Comparison of ENCODE assay signal across 12 mouse cellular contexts in the genomic region with DNA sequence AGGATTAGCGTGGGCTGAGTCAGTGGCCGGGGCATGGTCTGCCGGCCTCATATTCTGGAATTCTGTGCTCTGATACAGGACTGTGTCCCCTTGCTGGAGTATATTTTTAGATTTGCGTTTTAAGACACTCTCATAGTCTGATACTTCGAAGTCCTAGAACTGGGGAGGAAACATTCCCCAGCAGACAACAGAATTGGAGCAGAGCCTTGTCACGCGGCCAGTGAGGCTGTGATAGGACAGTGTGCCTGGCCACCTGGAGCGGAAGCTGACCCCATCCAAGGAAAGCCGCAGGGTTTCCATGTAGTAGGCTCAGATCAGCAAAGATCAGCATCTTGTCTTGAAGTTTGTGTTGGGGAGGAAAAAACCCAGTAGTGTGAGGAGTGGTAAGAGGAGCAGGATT. TPM values are rescaled to one million over a fixed set of nuclear protein-coding genes. Genes with fewer than 3 reads are reported as not detected.
A peak's percentile ranks its signal among the peaks of the same experiment; 100 is the strongest.
DNase-seq lines count a peak whose midpoint lies in the region; ATAC-seq lines count a peak whose summit lies in the region.
"Had no signal": no experiment of that assay in that cellular context is flagged by ENCODE, and none has a peak within 500 bp of the region (broad histone marks: within the 10 kb centered on the region; RNA-seq: fewer than 3 reads in every experiment).

No protein-coding gene starts in this region.

- H3K4me2 ChIP-seq in heart, embryonic 13.5 days, result peak overlapping the region; percentile 16
- H3K4me2 ChIP-seq in forebrain, embryonic 16.5 days (ENCODE audit: low read length), result no peak overlapping the region

- peak; percentile 13 for DNase-seq in ovary, adult 18-20 months (ENCODE audit: low spot score)
- DNase-seq in ovary, postnatal 36 days (ENCODE audit: low spot score), result no peak
- DNase-seq in gastrocnemius, postnatal 25 days, result peak; percentile 60
- DNase-seq in skeletal muscle tissue, adult 2 months (ENCODE audit: low read depth, low spot score), result peak; percentile 43
- no peak for DNase-seq in adrenal gland, postnatal 10 days
- DNase-seq in spleen, adult 12 weeks (ENCODE audit: low spot score), result no peak
- DNase-seq: adrenal gland, adult 2 months; kidney, postnatal 14 days; right cerebral cortex, postnatal 25 days had no signal

- peak overlapping the region; percentile 57 for H3K27ac ChIP-seq in heart, embryonic 13.5 days (replicated peaks)
- H3K27ac ChIP-seq in forebrain, embryonic 16.5 days (ENCODE audit: low read length), result no peak overlapping the region
- H3K27ac ChIP-seq: forebrain, embryonic 10.5 days had no signal

- no peak overlapping the region for H3K4me3 ChIP-seq in heart, embryonic 13.5 days
- H3K4me3 ChIP-seq in forebrain, embryonic 16.5 days (replicated peaks; ENCODE audit: low read length), result no peak overlapping the region
- H3K4me3 ChIP-seq: forebrain, embryonic 10.5 days had no signal

- WGBS in heart, embryonic 13.5 days, result 43% methylated on average over 9 of the region's 9 CpGs
- WGBS in forebrain, embryonic 16.5 days, result 89% methylated on average over 9 of the region's 9 CpGs

- H3K4me1 ChIP-seq in heart, embryonic 13.5 days, result peaks cover 40% of the 10 kb centered on the region
- H3K4me1 ChIP-seq in forebrain, embryonic 16.5 days (replicated peaks; ENCODE audit: control insufficient read depth, insufficient read depth, low read length), result no peaks in the 10 kb centered on the region
- H3K4me1 ChIP-seq: forebrain, embryonic 10.5 days had no signal

- no peaks in the 10 kb centered on the region for H3K9me3 ChIP-seq in heart, embryonic 13.5 days
- H3K9me3 ChIP-seq in forebrain, embryonic 16.5 days (ENCODE audit: control insufficient read depth, low read length), result no peaks in the 10 kb centered on the region
- H3K9me3 ChIP-seq: forebrain, embryonic 10.5 days had no signal

- peaks cover 9% of the 10 kb centered on the region for H3K36me3 ChIP-seq in heart, embryonic 13.5 days
- H3K36me3 ChIP-seq in forebrain, embryonic 16.5 days (ENCODE audit: control insufficient read depth, insufficient read depth), result no peaks in the 10 kb centered on the region

- H3K27me3 ChIP-seq in heart, embryonic 13.5 days (replicated peaks), result no peaks in the 10 kb centered on the region
- H3K27me3 ChIP-seq in forebrain, embryonic 16.5 days (replicated peaks; ENCODE audit: control insufficient read depth, insufficient read depth, low read length), result no peaks in the 10 kb centered on the region

- ATAC-seq in heart, embryonic 13.5 days (ENCODE audit: extremely low read depth, insufficient number of reproducible peaks, low FRiP score, low TSS enrichment), result no peak
- ATAC-seq in forebrain, embryonic 16.5 days, result no peak

- H3K9ac ChIP-seq in heart, embryonic 13.5 days, result no peak overlapping the region
- no peak overlapping the region for H3K9ac ChIP-seq in forebrain, embryonic 16.5 days (replicated peaks; ENCODE audit: low read depth, low read length)

RNA-seq across cellular contexts. Expression of gene Swap70, which starts 23.6 kb away (rescaled TPM):
- total RNA-seq in gastrocnemius, postnatal 25 days (2021), result 1 to 10 TPM; 5.7 to 6.2 TPM
- polyA plus RNA-seq in heart, embryonic 13.5 days (2015; fragmentation: Nextera tagmentation; extraction: Ambion mirVana), result 18.6 and 20.7 TPM in 2 replicates
- 10 to 100 TPM; 18.6 to 26.3 TPM for total RNA-seq in adrenal gland, postnatal 10 days (2021)
- polyA plus RNA-seq in forebrain, embryonic 16.5 days (2015; fragmentation: Nextera tagmentation; extraction: Ambion mirVana), result 11.7 and 13.2 TPM in 2 replicates

Comparison
In these comparisons a context has a peak if more than half of its experiments do, and no peak if none do; other contexts are left out.
1. DNase-seq: peak in ovary, adult 18-20 months (single experiment), gastrocnemius, postnatal 25 days (single experiment) and skeletal muscle tissue, adult 2 months (single experiment); none in ovary, postnatal 36 days (single experiment), adrenal gland, postnatal 10 days (single experiment) and spleen, adult 12 weeks (single experiment).